Mouse (Mus musculus): ENCODE results near the gene 4931406C07Rik.

- TF ChIP-seq GATA1 (IDR thresholded peaks at IDR 0.05; ENCODE audit: borderline replicate concordance, low read length) (no peak), FLI1 (IDR thresholded peaks at IDR 0.05; ENCODE audit: low read length) (no peak)
Observed at GRCm38 (mm10) chr9:15235986-15236385, 70.3 kb downstream of the 4931406C07Rik start.
